Mouse (Mus musculus): ENCODE measurements around the gene Nrxn2. TPM values are rescaled to one million over a fixed set of nuclear protein-coding genes. Genes with fewer than 3 reads are reported as not detected.
A peak's percentile ranks its signal among the peaks of the same experiment; 100 is the strongest.

The Nrxn2 gene
- polyA plus RNA-seq, 1 experiment from 2014 or later, result 0.66 TPM

- Histone ChIP-seq H3K9me3 (ENCODE audit: control insufficient read depth, low read length) (no peaks in the 10 kb centered on the region), H3K9ac (ENCODE audit: low read length) (peak overlapping the region; percentile 80), H3K27me3 (ENCODE audit: control insufficient read depth, insufficient read depth, low read length) (no peaks in the 10 kb centered on the region), H3K27ac (replicated peaks in 1 of 2; ENCODE audit: control insufficient read depth in 1 of 2, insufficient read depth in 1 of 2, low read depth in 2 of 2, low read length in 2 of 2) (peak overlapping the region; percentile 89 to 94), H3K4me1 (ENCODE audit: control insufficient read depth in 2 of 2, insufficient read depth in 2 of 2, low read length in 2 of 2) (peaks cover 30 to 52% of the 10 kb centered on the region in 2 experiments), H3K36me3 (ENCODE audit: control insufficient read depth, insufficient read depth, low read length) (peaks cover 38% of the 10 kb centered on the region), H3K4me3 (ENCODE audit: control insufficient read depth in 1 of 2, insufficient read depth in 1 of 2, low read depth in 1 of 2, low read length in 2 of 2) (peak overlapping the region; percentile 48 to 49), H3K4me2 (ENCODE audit: low read length) (peak overlapping the region; percentile 83)
- 25% methylated on average over 11 of the region's 11 CpGs for WGBS
- ATAC-seq (ENCODE audit: insufficient number of reproducible peaks, insufficient read depth, low FRiP score, low read depth), result no peak
These were observed 33.6 kb upstream of the Nrxn2 start for GRCm38 (mm10) chr19:6384954-6385353.

GRCm38 (mm10) chr19:6385419-6385818 lies 33.1 kb upstream of the Nrxn2 start:
- Histone ChIP-seq H3K27ac (replicated peaks in 1 of 2; ENCODE audit: control insufficient read depth in 1 of 2, insufficient read depth in 1 of 2, low read depth in 2 of 2, low read length in 2 of 2) (peak overlapping the region; percentile 89 to 94), H3K9me3 (ENCODE audit: control insufficient read depth, low read length) (no peaks in the 10 kb centered on the region), H3K27me3 (ENCODE audit: control insufficient read depth, insufficient read depth, low read length) (no peaks in the 10 kb centered on the region), H3K4me3 (ENCODE audit: control insufficient read depth in 1 of 2, insufficient read depth in 1 of 2, low read depth in 1 of 2, low read length in 2 of 2) (peak overlapping the region; percentile 48 to 49), H3K36me3 (ENCODE audit: control insufficient read depth, insufficient read depth, low read length) (peaks cover 43% of the 10 kb centered on the region), H3K4me2 (ENCODE audit: low read length) (peak overlapping the region; percentile 83), H3K9ac (ENCODE audit: low read length) (peak overlapping the region; percentile 80), H3K4me1 (ENCODE audit: control insufficient read depth in 2 of 2, insufficient read depth in 2 of 2, low read length in 2 of 2) (peaks cover 30 to 52% of the 10 kb centered on the region in 2 experiments)
- WGBS, result 35% methylated on average over 5 of the region's 5 CpGs
- ATAC-seq (ENCODE audit: insufficient number of reproducible peaks, insufficient read depth, low FRiP score, low read depth), result no peak

- no peak for ATAC-seq (ENCODE audit: insufficient number of reproducible peaks, insufficient read depth, low FRiP score, low read depth)
- peak overlapping the region; percentile 83 for H3K4me2 ChIP-seq (ENCODE audit: low read length)
- peak overlapping the region; percentile 89 to 94 for H3K27ac ChIP-seq (replicated peaks in 1 of 2; ENCODE audit: control insufficient read depth in 1 of 2, insufficient read depth in 1 of 2, low read depth in 2 of 2, low read length in 2 of 2)
These were observed 32.7 kb upstream of the Nrxn2 start for GRCm38 (mm10) chr19:6385821-6386220.

GRCm38 (mm10) chr19:6386234-6386633 lies 32.3 kb upstream of the Nrxn2 start:
- WGBS, result 62% methylated on average over 9 of the region's 9 CpGs
- Histone ChIP-seq H3K36me3 (ENCODE audit: control insufficient read depth, insufficient read depth, low read length) (peaks cover 51% of the 10 kb centered on the region), H3K9me3 (ENCODE audit: control insufficient read depth, low read length) (no peaks in the 10 kb centered on the region), H3K4me2 (ENCODE audit: low read length) (peak overlapping the region; percentile 83), H3K4me1 (ENCODE audit: control insufficient read depth in 2 of 2, insufficient read depth in 2 of 2, low read length in 2 of 2) (peaks cover 30 to 52% of the 10 kb centered on the region in 2 experiments), H3K27ac (replicated peaks in 1 of 2; ENCODE audit: control insufficient read depth in 1 of 2, insufficient read depth in 1 of 2, low read depth in 2 of 2, low read length in 2 of 2) (peak overlapping the region in 1 of 2 experiments; percentile 94; a peak in 1 of 4 replicates), H3K9ac (ENCODE audit: low read length) (peak overlapping the region; percentile 80), H3K4me3 (ENCODE audit: control insufficient read depth in 1 of 2, insufficient read depth in 1 of 2, low read depth in 1 of 2, low read length in 2 of 2) (peak overlapping the region; percentile 48 to 49; a peak in 2 of 4 replicates), H3K27me3 (ENCODE audit: control insufficient read depth, insufficient read depth, low read length) (no peaks in the 10 kb centered on the region)
- ATAC-seq (ENCODE audit: insufficient number of reproducible peaks, insufficient read depth, low FRiP score, low read depth), result no peak

More at GRCm38 (mm10) chr19:6385821-6386220, 32.7 kb upstream of the Nrxn2 start:
- Histone ChIP-seq H3K9ac (ENCODE audit: low read length) (peak overlapping the region; percentile 80), H3K9me3 (ENCODE audit: control insufficient read depth, low read length) (no peaks in the 10 kb centered on the region), H3K4me1 (ENCODE audit: control insufficient read depth in 2 of 2, insufficient read depth in 2 of 2, low read length in 2 of 2) (peaks cover 30 to 52% of the 10 kb centered on the region in 2 experiments), H3K4me3 (ENCODE audit: control insufficient read depth in 1 of 2, insufficient read depth in 1 of 2, low read depth in 1 of 2, low read length in 2 of 2) (peak overlapping the region; percentile 48 to 49), H3K36me3 (ENCODE audit: control insufficient read depth, insufficient read depth, low read length) (peaks cover 47% of the 10 kb centered on the region), H3K27me3 (ENCODE audit: control insufficient read depth, insufficient read depth, low read length) (no peaks in the 10 kb centered on the region)
- WGBS, result 66% methylated on average over 7 of the region's 7 CpGs

GRCm38 (mm10) chr19:6388006-6388405 lies 30.5 kb upstream of the Nrxn2 start:
- peaks cover 68% of the 10 kb centered on the region for H3K36me3 ChIP-seq (ENCODE audit: control insufficient read depth, insufficient read depth, low read length)
- WGBS, result 72% methylated on average over 13 of the region's 13 CpGs

GRCm38 (mm10) chr19:6389803-6390202 lies 28.7 kb upstream of the Nrxn2 start:
- 35% methylated on average over 16 of the region's 16 CpGs for WGBS
- Histone ChIP-seq H3K27ac (replicated peaks in 1 of 2; ENCODE audit: control insufficient read depth in 1 of 2, insufficient read depth in 1 of 2, low read depth in 2 of 2, low read length in 2 of 2) (no peak overlapping the region), H3K4me3 (ENCODE audit: control insufficient read depth in 1 of 2, insufficient read depth in 1 of 2, low read depth in 1 of 2, low read length in 2 of 2) (no peak overlapping the region), H3K4me1 (ENCODE audit: control insufficient read depth in 2 of 2, insufficient read depth in 2 of 2, low read length in 2 of 2) (peaks cover 11 to 27% of the 10 kb centered on the region in 2 experiments; a peak in 3 of 4 replicates), H3K27me3 (ENCODE audit: control insufficient read depth, insufficient read depth, low read length) (no peaks in the 10 kb centered on the region), H3K36me3 (ENCODE audit: control insufficient read depth, insufficient read depth, low read length) (peaks cover 85% of the 10 kb centered on the region), H3K9me3 (ENCODE audit: control insufficient read depth, low read length) (no peaks in the 10 kb centered on the region), H3K9ac (ENCODE audit: low read length) (no peak overlapping the region; the same call in 1 of the 2 replicates), H3K4me2 (ENCODE audit: low read length) (peak overlapping the region; percentile 38)
- no peak for ATAC-seq (ENCODE audit: insufficient number of reproducible peaks, insufficient read depth, low FRiP score, low read depth)

More at GRCm38 (mm10) chr19:6388006-6388405, 30.5 kb upstream of the Nrxn2 start:
- Histone ChIP-seq H3K4me3 (ENCODE audit: control insufficient read depth in 1 of 2, insufficient read depth in 1 of 2, low read depth in 1 of 2, low read length in 2 of 2) (no peak overlapping the region), H3K9me3 (ENCODE audit: control insufficient read depth, low read length) (no peaks in the 10 kb centered on the region), H3K9ac (ENCODE audit: low read length) (no peak overlapping the region), H3K4me1 (ENCODE audit: control insufficient read depth in 2 of 2, insufficient read depth in 2 of 2, low read length in 2 of 2) (peaks cover 26 to 44% of the 10 kb centered on the region in 2 experiments), H3K4me2 (ENCODE audit: low read length) (no peak overlapping the region), H3K27ac (replicated peaks in 1 of 2; ENCODE audit: control insufficient read depth in 1 of 2, insufficient read depth in 1 of 2, low read depth in 2 of 2, low read length in 2 of 2) (no peak overlapping the region), H3K27me3 (ENCODE audit: control insufficient read depth, insufficient read depth, low read length) (no peaks in the 10 kb centered on the region)
- ATAC-seq (ENCODE audit: insufficient number of reproducible peaks, insufficient read depth, low FRiP score, low read depth), result no peak

- no peaks in the 10 kb centered on the region for H3K27me3 ChIP-seq (ENCODE audit: control insufficient read depth, insufficient read depth, low read length)
- H3K4me3 ChIP-seq (ENCODE audit: control insufficient read depth in 1 of 2, insufficient read depth in 1 of 2, low read depth in 1 of 2, low read length in 2 of 2), result no peak overlapping the region
- no peak overlapping the region for H3K27ac ChIP-seq (replicated peaks in 1 of 2; ENCODE audit: control insufficient read depth in 1 of 2, insufficient read depth in 1 of 2, low read depth in 2 of 2, low read length in 2 of 2)
- H3K36me3 ChIP-seq (ENCODE audit: control insufficient read depth, insufficient read depth, low read length), result peaks cover 85% of the 10 kb centered on the region
- WGBS, result 65% methylated on average over 6 of the region's 6 CpGs
- peaks cover 11 to 23% of the 10 kb centered on the region in 2 experiments; a peak in 3 of 4 replicates for H3K4me1 ChIP-seq (ENCODE audit: control insufficient read depth in 2 of 2, insufficient read depth in 2 of 2, low read length in 2 of 2)
- no peak overlapping the region for H3K9ac ChIP-seq (ENCODE audit: low read length)
- no peak overlapping the region for H3K4me2 ChIP-seq (ENCODE audit: low read length)
- H3K9me3 ChIP-seq (ENCODE audit: control insufficient read depth, low read length), result no peaks in the 10 kb centered on the region
- ATAC-seq (ENCODE audit: insufficient number of reproducible peaks, insufficient read depth, low FRiP score, low read depth), result no peak
These were observed 28.3 kb upstream of the Nrxn2 start for GRCm38 (mm10) chr19:6390251-6390650.
